Mouse (Mus musculus) c-Kit-negative CD71-positive TER-119-positive erythroid progenitor cells, embryonic 14.5 days (primary cell): Measurements from ENCODE around the gene Timm9.
"Not testable (repeated sequence)": the region's sequence is repeated elsewhere in the genome, so short reads cannot be mapped to it uniquely, and the experiment has no call there.

Experiments
- DNase-seq: peaks from one replicate; pipeline ENCODE4 v3.0.0-alpha.2; 2013; ENCODE audit warnings: low read depth, low spot score

The Timm9 gene

GRCm38 (mm10) chr12:71107216-71107771, 29.2 kb downstream of the Timm9 start:
- DNase-seq = no peak

GRCm38 (mm10) chr12:71104275-71104674, 32.2 kb downstream of the Timm9 start:
- not testable (repeated sequence) for DNase-seq

GRCm38 (mm10) chr12:71086331-71086730, 50.2 kb downstream of the Timm9 start:
- no peak for DNase-seq
